Mouse (Mus musculus): ENCODE measurements at regions not wholly inside any gene's neighbourhood (a gene's known extent, or its start where the extent isn't known, plus 50 kb on each side); places are given as distances from the start of the nearest gene placed in this dataset.

DNA sequence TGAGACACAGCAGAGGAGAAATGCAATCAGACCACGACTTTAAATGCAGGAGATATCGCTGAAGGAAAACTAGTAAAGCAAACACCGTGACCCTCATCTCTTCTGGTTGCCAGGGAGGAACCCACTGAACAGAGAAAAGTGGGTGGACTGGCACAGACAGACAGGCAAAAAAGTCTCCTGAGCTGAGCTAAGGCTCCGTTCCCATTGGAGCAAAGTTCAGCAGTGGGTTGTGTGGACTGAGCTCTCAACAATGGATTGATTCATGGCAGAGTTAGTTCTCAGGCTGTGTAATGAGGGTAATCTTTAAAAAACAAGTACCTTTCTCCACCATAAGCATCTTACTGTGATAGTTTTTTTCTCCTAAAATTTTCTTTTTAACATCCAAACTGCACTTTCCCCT is 454.8 kb downstream of the Gja1 start:
- no peak for TF ChIP-seq CTCF (IDR thresholded peaks at IDR 0.05; ENCODE audit: borderline replicate concordance, insufficient read depth, low read depth, low read length)
- TF ChIP-seq POLR2A (IDR thresholded peaks at IDR 0.05; ENCODE audit: borderline replicate concordance, insufficient read depth, low read length), result no peak

All from cerebellum, adult 2 months (tissue).